Mouse (Mus musculus): ENCODE results near the gene Ptprn2.
A peak's percentile ranks its signal among the peaks of the same experiment; 100 is the strongest.
"Not testable (repeated sequence)": the region's sequence is repeated elsewhere in the genome, so short reads cannot be mapped to it uniquely, and the experiment has no call there.

The Ptprn2 gene

GRCm38 (mm10) chr12:116485591-116486403, at the start of gene Ptprn2:
Ptprn2 (plus strand) TSS chr12:116485720.
- DNase-seq (ENCODE audit: low read depth, low spot score): peak; percentile 70

GRCm38 (mm10) chr12:116436125-116436524, 49.4 kb upstream of the Ptprn2 start:
- DNase-seq (ENCODE audit: low read depth, low spot score): no peak

- DNase-seq (ENCODE audit: low read depth, low spot score): no peak
Measured at GRCm38 (mm10) chr12:116438591-116438990, 46.9 kb upstream of the Ptprn2 start.

DNA sequence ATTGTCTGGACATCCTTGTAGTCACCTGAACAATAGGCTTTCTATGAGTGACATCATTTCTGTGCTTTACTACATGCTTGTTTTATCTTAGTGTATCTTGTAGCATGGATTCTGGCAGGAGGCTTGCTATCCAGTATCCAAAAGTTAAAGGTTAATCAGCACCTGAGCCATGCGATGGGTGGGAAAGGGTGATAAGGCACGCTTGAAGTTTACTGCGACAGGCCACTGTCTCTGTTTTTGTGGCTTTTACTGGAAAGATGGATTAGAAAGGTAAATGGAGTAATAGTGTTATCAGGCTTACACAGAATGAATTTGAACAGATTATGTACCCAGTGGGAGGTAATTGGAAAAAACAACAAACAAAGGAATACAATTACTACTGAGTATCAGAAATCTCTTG, 43.3 kb upstream of the Ptprn2 start:
- no peak for DNase-seq (ENCODE audit: low read depth, low spot score)

DNA sequence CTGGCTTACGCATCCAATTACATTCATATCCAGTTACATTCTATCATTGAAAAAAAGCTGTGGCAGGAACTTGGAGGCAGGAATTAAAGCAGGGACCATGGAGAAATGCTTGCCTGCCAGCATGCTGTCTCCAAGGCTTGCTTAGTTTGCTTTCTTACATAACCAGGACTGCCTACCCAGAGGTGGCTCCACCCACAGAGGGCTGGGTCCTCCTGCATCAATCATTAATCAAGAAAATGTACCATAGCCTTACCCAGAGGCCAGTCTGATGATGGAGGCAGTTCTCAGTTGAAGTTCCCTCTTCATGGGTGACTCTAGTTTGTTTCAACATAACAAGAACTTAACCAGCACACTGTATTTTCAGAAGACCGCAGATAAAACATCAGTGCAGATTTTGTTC, 36.0 kb upstream of the Ptprn2 start:
- no peak for DNase-seq (ENCODE audit: low read depth, low spot score)

- DNase-seq (ENCODE audit: low read depth, low spot score): no peak
Measured at GRCm38 (mm10) chr12:116460379-116461065, 25.0 kb upstream of the Ptprn2 start.

GRCm38 (mm10) chr12:116467030-116467429, 18.5 kb upstream of the Ptprn2 start:
- peak; percentile 76 for DNase-seq (ENCODE audit: low read depth, low spot score)

DNA sequence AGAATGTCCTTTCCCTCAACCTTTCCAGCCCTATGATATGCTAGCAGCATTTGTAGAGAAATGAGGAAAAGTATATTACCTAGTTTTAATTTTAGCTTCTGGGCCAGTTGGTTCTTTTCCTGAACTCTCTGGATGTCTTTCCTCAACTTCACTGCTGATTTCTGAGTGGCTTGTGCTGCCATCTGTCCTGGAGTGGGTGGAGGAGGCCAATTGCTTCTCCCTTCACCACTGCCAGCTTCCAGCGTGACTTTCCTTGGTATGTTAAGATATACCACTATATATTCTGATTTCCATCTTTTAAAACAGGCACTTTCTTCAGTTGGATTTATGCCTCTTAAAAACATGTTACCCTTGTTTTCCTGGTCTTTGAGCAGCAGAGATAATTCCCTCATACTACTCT, 17.2 kb upstream of the Ptprn2 start:
- no peak for DNase-seq (ENCODE audit: low read depth, low spot score)

- peak; percentile 16 for DNase-seq (ENCODE audit: low read depth, low spot score)
Measured at GRCm38 (mm10) chr12:116469096-116469495, 16.4 kb upstream of the Ptprn2 start.

DNA sequence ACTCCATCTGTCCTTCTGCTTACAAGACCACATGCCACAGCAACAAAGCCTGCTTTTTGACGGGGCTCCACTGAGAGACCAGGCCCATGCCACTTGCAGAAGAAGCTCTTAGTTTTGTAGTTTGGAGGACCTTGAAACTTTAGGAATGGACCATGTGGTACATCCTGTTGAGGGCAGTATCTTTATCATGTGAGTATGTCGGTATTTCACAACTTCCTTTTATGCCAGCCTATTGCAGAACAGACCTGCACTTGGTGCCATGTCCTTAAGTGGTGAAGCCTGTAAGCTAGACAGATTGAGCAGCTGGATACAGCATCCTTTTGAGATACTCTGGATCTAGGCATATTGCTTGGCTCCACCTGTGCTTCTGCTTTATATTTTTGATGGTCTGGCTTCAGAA, 12.3 kb upstream of the Ptprn2 start:
- no peak for DNase-seq (ENCODE audit: low read depth, low spot score)

DNA sequence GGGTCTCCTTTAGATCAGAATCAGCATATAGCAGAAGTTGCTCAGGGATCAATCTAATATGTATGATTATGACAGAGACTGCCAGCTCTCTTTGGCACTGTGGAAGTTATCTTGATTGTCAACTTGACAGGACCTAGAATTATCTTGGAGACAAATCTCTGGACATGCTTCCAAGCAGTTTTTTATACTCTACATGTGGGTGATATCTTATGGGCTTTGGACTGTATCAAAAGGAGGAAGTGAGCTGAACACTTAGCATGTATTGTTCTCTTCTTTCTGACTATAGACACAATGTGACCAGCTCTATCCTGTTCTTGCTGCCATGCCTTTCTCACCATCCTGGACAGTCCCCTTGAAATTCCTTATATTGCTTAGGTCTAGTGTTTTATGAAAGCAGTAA, 11.8 kb upstream of the Ptprn2 start:
- DNase-seq (ENCODE audit: low read depth, low spot score): no peak

- no peak for DNase-seq (ENCODE audit: low read depth, low spot score)
Measured at GRCm38 (mm10) chr12:116474676-116475075, 10.8 kb upstream of the Ptprn2 start.

DNA sequence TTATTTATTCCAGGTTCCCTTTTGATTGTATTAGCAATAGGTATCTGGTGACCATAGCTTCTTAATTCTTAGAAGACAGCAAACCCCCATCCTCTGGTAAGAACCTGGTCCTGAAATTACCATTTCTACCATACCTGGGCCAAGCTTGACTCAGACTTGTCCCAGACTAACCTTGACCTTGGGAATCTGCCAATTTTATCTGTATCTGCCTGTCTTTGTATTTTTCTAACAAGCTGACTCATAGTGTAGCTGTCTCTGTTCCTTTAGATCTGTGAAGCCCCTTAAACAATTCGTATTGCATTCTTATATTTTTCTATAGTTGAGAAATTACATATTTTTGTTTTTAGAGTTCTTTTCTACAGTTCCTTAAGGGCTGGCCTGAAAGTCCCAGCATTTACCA, 6.7 kb upstream of the Ptprn2 start:
- no peak for DNase-seq (ENCODE audit: low read depth, low spot score)

DNA sequence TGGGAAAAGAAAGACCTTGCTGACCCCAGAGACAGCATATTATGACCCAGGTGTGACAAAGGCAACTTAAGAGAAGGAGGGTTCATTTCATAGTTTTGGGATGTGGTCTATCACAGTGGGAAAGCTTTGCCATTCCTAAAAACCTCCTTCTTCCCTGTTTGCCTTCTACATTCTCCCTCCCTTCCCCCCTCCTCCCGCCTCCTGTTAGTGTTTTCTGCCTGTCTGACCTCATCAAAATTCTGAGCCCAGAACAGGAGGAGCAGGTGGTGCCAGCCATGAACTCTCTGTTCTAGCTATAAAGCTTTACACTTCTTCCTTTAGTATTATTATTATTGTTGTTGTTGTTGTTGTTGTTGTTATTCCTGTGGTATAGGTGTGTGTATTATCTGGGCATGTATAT, 3.6 kb upstream of the Ptprn2 start:
- DNase-seq (ENCODE audit: low read depth, low spot score): no peak

DNA sequence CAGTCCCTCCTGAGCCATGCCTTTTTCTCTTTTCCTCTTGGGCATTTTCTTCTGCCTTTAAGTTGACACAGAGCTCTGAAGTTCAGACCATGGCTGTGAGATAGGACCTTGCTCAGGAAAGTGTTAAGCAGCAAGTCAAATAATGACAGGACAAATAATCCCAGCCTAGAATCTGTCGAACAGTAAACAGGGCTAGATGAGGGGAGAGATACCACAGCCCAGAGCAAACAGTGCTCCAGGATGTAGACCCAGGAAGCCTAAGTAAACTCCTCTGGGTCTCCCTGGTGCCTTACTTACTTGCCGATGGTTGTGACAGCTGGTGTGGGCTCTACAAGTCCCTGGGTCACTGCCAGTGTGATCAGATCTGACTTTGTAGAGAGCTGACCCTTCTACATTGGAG, 1.9 kb upstream of the Ptprn2 start:
- DNase-seq (ENCODE audit: low read depth, low spot score): no peak

GRCm38 (mm10) chr12:116484991-116485390, 529 bp upstream of the Ptprn2 start:
- no peak for DNase-seq (ENCODE audit: low read depth, low spot score)

DNA sequence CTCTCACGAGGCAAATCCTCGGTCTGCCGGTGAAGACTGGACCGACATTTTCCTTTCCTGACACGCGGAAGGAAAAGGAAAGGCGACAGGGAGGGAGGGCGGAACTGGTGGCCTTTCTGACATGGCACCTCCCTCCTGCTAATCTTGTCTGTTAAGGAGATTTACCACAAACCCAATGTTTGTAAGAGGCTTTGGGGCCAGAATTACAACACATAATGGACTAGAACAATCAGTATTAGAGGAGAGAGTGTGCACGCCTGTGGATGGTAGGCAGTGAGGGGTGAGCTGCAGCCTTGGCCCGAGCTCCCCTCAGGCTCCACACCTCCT, 847 bp downstream of the Ptprn2 start:
- no peak for DNase-seq (ENCODE audit: low read depth, low spot score)

DNA sequence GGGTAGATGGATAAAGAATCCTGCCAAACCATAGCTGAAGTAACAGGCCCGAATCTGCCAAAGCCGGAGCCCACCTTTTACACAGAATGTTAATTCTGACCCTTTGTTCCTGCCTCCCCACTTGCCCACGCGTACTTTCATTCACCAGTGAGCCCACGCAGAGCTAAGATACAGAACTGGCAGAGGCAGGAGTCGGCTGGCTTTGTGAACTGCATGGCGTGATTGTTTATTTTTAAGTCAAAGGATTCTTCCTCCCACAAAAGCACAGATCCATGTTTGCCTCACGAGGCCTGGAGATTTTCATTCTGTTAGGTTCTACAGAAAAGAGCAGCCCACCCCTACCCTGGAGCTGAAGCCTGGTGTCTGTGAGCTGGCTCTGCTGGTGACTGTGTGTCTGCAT, 3.3 kb downstream of the Ptprn2 start:
- DNase-seq (ENCODE audit: low read depth, low spot score): no peak

- DNase-seq (ENCODE audit: low read depth, low spot score): no peak
Measured at GRCm38 (mm10) chr12:116490575-116491356, 5.2 kb downstream of the Ptprn2 start.

DNA sequence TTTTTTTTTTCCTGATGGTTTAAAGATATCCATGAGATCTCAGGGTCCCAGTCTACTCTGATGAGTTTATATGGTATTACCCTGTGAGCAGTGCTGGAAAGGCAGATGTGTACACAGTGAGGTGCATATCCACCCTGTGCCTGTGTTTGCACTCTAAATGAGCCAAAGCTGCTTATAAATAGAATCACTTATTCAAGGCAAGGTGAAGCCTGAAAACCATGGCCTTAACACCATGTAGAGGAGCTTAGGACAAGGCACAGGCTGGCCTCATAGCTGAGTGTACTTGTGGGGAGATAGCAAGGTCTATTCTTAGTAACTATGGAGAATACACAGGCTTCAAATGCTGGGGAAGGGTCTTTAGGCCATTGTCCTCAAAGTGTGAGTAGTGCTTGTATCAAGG, 13.1 kb downstream of the Ptprn2 start:
- DNase-seq (ENCODE audit: low read depth, low spot score): no peak

DNA sequence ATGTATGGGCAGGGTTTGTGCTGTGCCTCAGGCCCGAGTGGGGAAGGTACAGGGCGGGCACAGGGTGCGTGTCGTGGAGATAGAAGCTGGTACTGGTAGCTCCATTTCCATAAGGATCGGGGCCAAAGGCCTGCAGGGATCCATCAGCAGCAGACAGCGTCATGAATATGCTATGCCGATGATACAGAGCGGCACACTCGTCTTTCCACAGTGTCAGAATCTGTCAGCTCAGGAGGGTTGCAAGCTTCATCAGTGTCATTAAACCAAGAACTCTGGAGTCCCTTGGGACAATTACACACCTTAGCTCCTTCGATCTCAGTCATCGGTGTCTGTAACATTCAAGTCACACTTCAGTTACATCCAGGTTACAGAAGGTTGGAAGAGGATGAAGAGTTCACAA, 15.1 kb downstream of the Ptprn2 start:
- DNase-seq (ENCODE audit: low read depth, low spot score): no peak

DNA sequence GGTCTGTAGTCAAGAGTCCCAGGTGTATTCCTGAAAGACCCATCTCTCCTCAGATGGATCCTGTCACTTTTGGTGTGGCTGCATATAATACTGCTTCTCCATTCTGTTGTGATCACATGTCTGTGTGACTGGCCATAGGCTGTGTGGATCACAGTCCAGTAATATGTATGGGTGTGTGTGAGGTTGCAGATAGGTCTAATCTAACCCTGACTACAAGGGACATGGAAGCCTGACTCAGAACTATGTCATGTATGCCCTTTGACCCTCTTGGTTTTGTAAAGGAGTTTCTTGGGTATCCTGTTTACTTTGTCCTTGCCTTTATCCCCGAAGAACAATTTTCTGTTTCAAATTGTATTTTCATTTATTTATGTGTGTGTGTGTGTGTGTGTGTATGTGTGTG, 27.0 kb downstream of the Ptprn2 start:
- no peak for DNase-seq (ENCODE audit: low read depth, low spot score)

- not testable (repeated sequence) for DNase-seq (ENCODE audit: low read depth, low spot score)
Measured at GRCm38 (mm10) chr12:116513788-116514187, 28.3 kb downstream of the Ptprn2 start.
